Mouse (Mus musculus): ENCODE data around the gene Ino80d. TPM values are rescaled to one million over a fixed set of nuclear protein-coding genes. Genes with fewer than 3 reads are reported as not detected.

Gene Ino80d
- total RNA-seq, 2 experiments from 2014 or later, result 14.0 to 14.6 TPM

GRCm38 (mm10) chr1:62911426-62911825, 203.0 kb downstream of the Ino80d start:
- TF ChIP-seq CTCF (IDR thresholded peaks at IDR 0.05), result no peak
- intact Hi-C loops (cut with DNase I), result no loop called here
- Histone ChIP-seq H3K27ac (no peak overlapping the region), H3K4me3 (no peak overlapping the region)
- no peak for DNase-seq

DNA sequence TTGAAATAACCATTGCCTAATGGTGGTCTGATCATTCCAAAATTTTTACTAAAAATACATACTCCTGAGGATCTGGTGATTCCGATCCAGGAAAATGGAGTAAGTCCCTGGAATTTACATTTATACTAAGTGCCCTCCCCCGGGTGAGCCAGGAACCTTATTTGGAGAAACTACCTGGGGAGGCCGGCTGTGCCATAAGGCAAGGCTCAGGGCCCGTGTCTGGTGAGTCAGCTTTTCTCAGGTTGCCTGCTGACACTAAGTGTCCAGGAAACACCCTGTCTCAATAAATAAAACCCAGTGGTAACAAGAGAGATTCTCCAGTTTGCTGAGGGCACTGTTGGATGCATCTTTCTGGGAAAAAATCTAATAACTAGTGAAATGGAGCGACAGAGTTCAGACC, 205.3 kb downstream of the Ino80d start:
- no peak for DNase-seq
- TF ChIP-seq CTCF (IDR thresholded peaks at IDR 0.05), result no peak

GRCm38 (mm10) chr1:62908508-62908907, 206.0 kb downstream of the Ino80d start:
- Histone ChIP-seq H3K27ac (no peak overlapping the region), H3K4me3 (no peak overlapping the region)
- no peak for DNase-seq
- intact Hi-C loops (cut with DNase I), result no loop called here
- no peak for TF ChIP-seq CTCF (IDR thresholded peaks at IDR 0.05)

More for the DNA sequence above, 205.3 kb downstream of the Ino80d start:
- intact Hi-C loops (cut with DNase I), result no loop called here
- Histone ChIP-seq H3K4me3 (no peak overlapping the region), H3K27ac (no peak overlapping the region)

Small RNA genes lying within 50 kb of the gene (microRNA-seq; reads per million reads assigned to microRNA genes)
- gene Gm24557, result not detected
- not detected for gene Gm44468

Other genes starting within 250 kb of the Ino80d start
- 100 to 1,000 TPM; 311 to 425 TPM for gene Eef1b2, start 62.2 kb upstream of the Ino80d start, total RNA-seq (2021)
- gene Ndufs1, start 62.2 kb upstream of the Ino80d start, total RNA-seq (2021), result 100 to 1,000 TPM; 323 to 475 TPM
- under 1 TPM; 0.56 to 0.64 TPM for gene Gpr1, start 99.9 kb upstream of the Ino80d start, total RNA-seq (2021)
- gene Zdbf2, start 158.6 kb upstream of the Ino80d start, total RNA-seq (2021), result 1 to 10 TPM; 1.0 TPM

Measured in gastrocnemius, adult 2 months (tissue).